Mouse (Mus musculus) MEL (cell line): ENCODE results near the gene Tmem248. TPM values are rescaled to one million over a fixed set of nuclear protein-coding genes. Genes with fewer than 3 reads are reported as not detected.

ENCODE experiments used
- DNase-seq: peaks from one replicate; pipeline ENCODE4 v3.0.0; 2011; ENCODE audit warnings: low read depth, low spot score
- H3K27ac ChIP-seq: 2 replicates; pipeline ENCODE4 v1.5.1; 2012; ENCODE audit warnings: low read depth, mild to moderate bottlenecking, control low read depth, low read length, moderate library complexity; ENCODE audit not compliant: control insufficient read depth
- H3K27me3 ChIP-seq, 2 experiments: fragments of 150-350 bp in 1 of 2; sonication (generic) in 1 of 2; 2 replicates each; pipeline ENCODE4 v1.6.1; 2012; ENCODE audit warnings: low read length in 2 of 2, mild to moderate bottlenecking in 2 of 2, improper control_type of control experiment in 1 of 2, moderate library complexity in 1 of 2; ENCODE audit not compliant: insufficient read depth in 2 of 2, control insufficient read depth in 1 of 2
- H3K36me3 ChIP-seq, 2 experiments: 2 replicates each; pipeline ENCODE4 v1.6.1; 2012 to 2014; ENCODE audit warnings: low read length in 2 of 2, improper control_type of control experiment in 1 of 2, inconsistent platforms in 1 of 2, mild to moderate bottlenecking in 1 of 2; ENCODE audit not compliant: insufficient read depth in 2 of 2, control insufficient read depth in 1 of 2
- H3K4me1 ChIP-seq, 2 experiments: fragments of 150-350 bp in 1 of 2; sonication (generic) in 1 of 2; 2 replicates each; pipeline ENCODE4 v1.6.1; 2012; ENCODE audit warnings: low read length in 2 of 2, improper control_type of control experiment in 1 of 2, mild to moderate bottlenecking in 1 of 2; ENCODE audit not compliant: insufficient read depth in 2 of 2, control insufficient read depth in 1 of 2
- H3K4me3 ChIP-seq, 2 experiments: fragments of 150-350 bp in 1 of 2; sonication (generic) in 1 of 2; 2 replicates each; pipeline ENCODE4 v1.5.1; 2012; ENCODE audit warnings: low read depth in 2 of 2, low read length in 2 of 2, mild to moderate bottlenecking in 2 of 2, moderate library complexity in 2 of 2, control low read depth in 1 of 2, improper control_type of control experiment in 1 of 2; ENCODE audit not compliant: control insufficient read depth in 1 of 2, insufficient read depth in 1 of 2
- H3K79me2 ChIP-seq: 2 replicates; pipeline ENCODE4 v1.6.1; 2012; ENCODE audit warnings: mild to moderate bottlenecking, low read length, moderate library complexity; ENCODE audit not compliant: control insufficient read depth, poor library complexity, insufficient read depth
- H3K9ac ChIP-seq: 2 replicates; pipeline ENCODE4 v1.6.1; 2012; ENCODE audit warnings: low read depth, mild to moderate bottlenecking, control low read depth, low read length, moderate library complexity; ENCODE audit not compliant: control insufficient read depth, poor library complexity, severe bottlenecking
- H3K9me3 ChIP-seq: fragments of 150-350 bp; sonication (generic); replicated peaks from 2 replicates; pipeline ENCODE4 v1.6.1; 2012; ENCODE audit warnings: mild to moderate bottlenecking, low read length, improper control_type of control experiment, moderate library complexity; ENCODE audit not compliant: insufficient read depth
- CHD2 ChIP-seq: IDR thresholded peaks from 2 replicates; pipeline ENCODE4 v1.6.1; 2011; ENCODE audit warnings: low read length, improper control_type of control experiment
- E2F4 ChIP-seq: IDR thresholded peaks from 2 replicates; pipeline ENCODE4 v1.6.1; 2011; ENCODE audit warnings: low read depth, low read length, improper control_type of control experiment, borderline replicate concordance
- ELF1 ChIP-seq: IDR thresholded peaks from 2 replicates; pipeline ENCODE4 v1.6.1; 2014; ENCODE audit warnings: low read depth, mild to moderate bottlenecking, inconsistent platforms, low read length, improper control_type of control experiment, moderate library complexity
- EP300 ChIP-seq, 2 experiments: IDR thresholded peaks; 2 replicates each; pipeline ENCODE4 v1.6.1; 2011; ENCODE audit warnings: improper control_type of control experiment in 2 of 2, low read length in 2 of 2, low read depth in 1 of 2, mild to moderate bottlenecking in 1 of 2
- ETS1 ChIP-seq: IDR thresholded peaks from 2 replicates; pipeline ENCODE4 v1.6.1; 2012; ENCODE audit warnings: low read depth, mild to moderate bottlenecking, inconsistent platforms, low read length, improper control_type of control experiment, moderate library complexity
- GATA1 ChIP-seq: IDR thresholded peaks from 2 replicates; pipeline ENCODE4 v1.6.1; 2011; ENCODE audit warnings: low read depth, low read length, improper control_type of control experiment
- HCFC1 ChIP-seq: IDR thresholded peaks from 2 replicates; pipeline ENCODE4 v1.6.1; 2012; ENCODE audit warnings: low read depth, mild to moderate bottlenecking, inconsistent platforms, low read length, improper control_type of control experiment, moderate library complexity
- KAT2A ChIP-seq: conservative IDR thresholded peaks from 2 replicates; pipeline ENCODE4 v1.6.1; 2012; ENCODE audit warnings: low read depth, low read length, improper control_type of control experiment, inconsistent platforms
- MAX ChIP-seq: IDR thresholded peaks from 2 replicates; pipeline ENCODE4 v1.6.1; 2011; ENCODE audit warnings: low read length, improper control_type of control experiment
- MAZ ChIP-seq: IDR thresholded peaks from 2 replicates; pipeline ENCODE4 v1.6.1; 2012; ENCODE audit warnings: low read depth, mild to moderate bottlenecking, inconsistent platforms, low read length, improper control_type of control experiment
- MXI1 ChIP-seq: IDR thresholded peaks from 2 replicates; pipeline ENCODE4 v1.6.1; 2011; ENCODE audit warnings: mild to moderate bottlenecking, low read depth, low read length, improper control_type of control experiment
- MYB ChIP-seq: IDR thresholded peaks from 2 replicates; pipeline ENCODE4 v1.6.1; 2011; ENCODE audit warnings: mild to moderate bottlenecking, low read depth, low read length, improper control_type of control experiment
- NRF1 ChIP-seq: IDR thresholded peaks from 2 replicates; pipeline ENCODE4 v1.6.1; 2014; ENCODE audit warnings: low read depth, mild to moderate bottlenecking, inconsistent platforms, low read length, improper control_type of control experiment, moderate library complexity; ENCODE audit not compliant: poor library complexity, insufficient read depth, severe bottlenecking
- POLR2A ChIP-seq, 2 experiments: IDR thresholded peaks; 2 replicates each; pipeline ENCODE4 v1.6.1; 2011 to 2012; ENCODE audit warnings: low read length in 2 of 2, mild to moderate bottlenecking in 2 of 2, control low read depth in 1 of 2, improper control_type of control experiment in 1 of 2, low read depth in 1 of 2, moderate library complexity in 1 of 2; ENCODE audit not compliant: control insufficient read depth in 1 of 2, insufficient read depth in 1 of 2, poor library complexity in 1 of 2
- POLR2AphosphoS2 ChIP-seq: IDR thresholded peaks from 2 replicates; pipeline ENCODE4 v1.6.1; 2011; ENCODE audit warnings: low read length, improper control_type of control experiment
- RAD21 ChIP-seq: IDR thresholded peaks from 2 replicates; pipeline ENCODE4 v1.6.1; 2011; ENCODE audit warnings: mild to moderate bottlenecking, low read depth, low read length, improper control_type of control experiment
- SIN3A ChIP-seq: IDR thresholded peaks from 2 replicates; pipeline ENCODE4 v1.6.1; 2012; ENCODE audit warnings: low read length, improper control_type of control experiment, inconsistent platforms
- SMC3 ChIP-seq: IDR thresholded peaks from 2 replicates; pipeline ENCODE4 v1.6.1; 2011; ENCODE audit warnings: low read depth, low read length, improper control_type of control experiment
- TAL1 ChIP-seq: IDR thresholded peaks from 2 replicates; pipeline ENCODE4 v1.6.1; 2012; ENCODE audit warnings: mild to moderate bottlenecking, inconsistent platforms, low read length, moderate library complexity, mixed read lengths
- TBP ChIP-seq: IDR thresholded peaks from 2 replicates; pipeline ENCODE4 v1.8.0; 2011; ENCODE audit warnings: low read depth, low read length, improper control_type of control experiment
- TCF12 ChIP-seq: IDR thresholded peaks from 2 replicates; pipeline ENCODE4 v1.6.1; 2014; ENCODE audit warnings: low read depth, mild to moderate bottlenecking, inconsistent platforms, low read length, improper control_type of control experiment, moderate library complexity
- UBTF ChIP-seq: IDR thresholded peaks from 2 replicates; pipeline ENCODE4 v1.6.1; 2012; ENCODE audit warnings: low read depth, mild to moderate bottlenecking, inconsistent platforms, low read length, improper control_type of control experiment, moderate library complexity, borderline replicate concordance; ENCODE audit not compliant: insufficient read depth
- USF1 ChIP-seq: IDR thresholded peaks from 2 replicates; pipeline ENCODE4 v1.6.1; 2014; ENCODE audit warnings: low read depth, mild to moderate bottlenecking, inconsistent platforms, low read length, improper control_type of control experiment, moderate library complexity
- ZC3H11A ChIP-seq: IDR thresholded peaks from 2 replicates; pipeline ENCODE4 v1.6.1; 2012; ENCODE audit warnings: low read depth, mild to moderate bottlenecking, inconsistent platforms, low read length, improper control_type of control experiment
- ZMIZ1 ChIP-seq: IDR thresholded peaks from 2 replicates; pipeline ENCODE4 v1.6.1; 2012; ENCODE audit warnings: low read depth, mild to moderate bottlenecking, inconsistent platforms, low read length, improper control_type of control experiment, moderate library complexity
- polyA plus RNA-seq, 2 experiments: library from polyadenylated mRNA; stranded (reverse) in 1 of 2; unstranded in 1 of 2; fragments of >175 nt in 1 of 2; fragments of >200 nt in 1 of 2; gene quantifications; 2 replicates each; pipeline versions ENCODE4 v1.2.1 to v1.2.4; 2012; ENCODE audit warnings: low replicate concordance in 2 of 2, low read depth in 1 of 2; ENCODE audit not compliant: insufficient read length in 2 of 2, insufficient read depth in 1 of 2, missing spikeins in 1 of 2
- total RNA-seq: library from RNA; depleted of rRNA; stranded (reverse); fragments of 300-350 nt; gene quantifications from 2 replicates; pipeline ENCODE4 v1.2.3, GENCODE M21; 2012

The Tmem248 gene
- total and polyA plus RNA-seq, 3 experiments = 55.5 to 58.2 TPM; not detected in 1

GRCm38 (mm10) chr5:130181740-130182540, 34.9 kb upstream of the Tmem248 start:
- peaks cover 0 to 8% of the 10 kb centered on the region in 2 experiments; a peak in 2 of 4 replicates for H3K36me3 ChIP-seq
- TF ChIP-seq SIN3A = no peak
- TF ChIP-seq UBTF = no peak
- TF ChIP-seq E2F4 = no peak
- TF ChIP-seq GATA1 = no peak
- no peak for TF ChIP-seq KAT2A
- TF ChIP-seq HCFC1 = no peak
- no peak for TF ChIP-seq CHD2
- TF ChIP-seq EP300 (IDR thresholded peaks at IDR 0.05; ENCODE audit: low read depth in 1 of 2, low read length in 2 of 2) = no peak
- no peak for TF ChIP-seq NRF1
- H3K9ac ChIP-seq = no peak overlapping the region
- H3K27ac ChIP-seq = no peak overlapping the region
- DNase-seq = no peak
- H3K4me1 ChIP-seq = no peaks in the 10 kb centered on the region; a peak in 1 of 4 replicates
- no peaks in the 10 kb centered on the region for H3K9me3 ChIP-seq
- H3K79me2 ChIP-seq = peaks cover 61% of the 10 kb centered on the region
- no peak overlapping the region for H3K4me3 ChIP-seq
- no peaks in the 10 kb centered on the region for H3K27me3 ChIP-seq

- H3K4me1 ChIP-seq = no peaks in the 10 kb centered on the region; a peak in 1 of 4 replicates
- H3K27ac ChIP-seq = no peak overlapping the region
- H3K36me3 ChIP-seq = peaks cover 0 to 8% of the 10 kb centered on the region in 2 experiments; a peak in 2 of 4 replicates
- H3K79me2 ChIP-seq = peaks cover 59% of the 10 kb centered on the region
- TF ChIP-seq MXI1 (no peak), KAT2A (no peak)
- DNase-seq = no peak
- no peak overlapping the region for H3K9ac ChIP-seq
- no peak overlapping the region for H3K4me3 ChIP-seq
- no peaks in the 10 kb centered on the region for H3K9me3 ChIP-seq
- no peaks in the 10 kb centered on the region for H3K27me3 ChIP-seq
Measured at GRCm38 (mm10) chr5:130182541-130182821, 34.4 kb upstream of the Tmem248 start.

GRCm38 (mm10) chr5:130184193-130184856, 32.6 kb upstream of the Tmem248 start:
- Histone ChIP-seq H3K36me3 (peaks cover 0 to 12% of the 10 kb centered on the region in 2 experiments; a peak in 2 of 4 replicates), H3K79me2 (peaks cover 42% of the 10 kb centered on the region), H3K27ac (no peak overlapping the region), H3K9me3 (no peaks in the 10 kb centered on the region), H3K4me3 (no peak overlapping the region), H3K4me1 (no peaks in the 10 kb centered on the region; a peak in 1 of 4 replicates), H3K9ac (no peak overlapping the region), H3K27me3 (no peaks in the 10 kb centered on the region)
- DNase-seq = no peak
- no peak for TF ChIP-seq GATA1
- no peak for TF ChIP-seq SMC3
- TF ChIP-seq TAL1 = no peak
- TF ChIP-seq MAX = no peak
- no peak for TF ChIP-seq MXI1
- TF ChIP-seq ELF1 = no peak
- TF ChIP-seq ZMIZ1 = no peak
- TF ChIP-seq TCF12 = no peak
- no peak for TF ChIP-seq MAZ
- no peak for TF ChIP-seq POLR2AphosphoS2
- no peak for TF ChIP-seq TBP
- no peak for TF ChIP-seq MYB
- no peak for TF ChIP-seq ETS1
- no peak for TF ChIP-seq RAD21
- TF ChIP-seq USF1 = no peak
- no peak for TF ChIP-seq POLR2A (IDR thresholded peaks at IDR 0.05; ENCODE audit: control insufficient read depth in 1 of 2, insufficient read depth in 1 of 2, low read depth in 1 of 2, low read length in 2 of 2, poor library complexity in 1 of 2)
- TF ChIP-seq E2F4 = no peak
- no peak for TF ChIP-seq NRF1
- no peak for TF ChIP-seq ZC3H11A
